Mouse (Mus musculus) lung, postnatal 0 days (tissue): ENCODE data around the gene Tnn.

Experiments used
- CTCF ChIP-seq: IDR thresholded peaks from 2 replicates; pipeline ENCODE4 v1.5.1; 2016; ENCODE audit warnings: antibody characterized with exemption, mild to moderate bottlenecking
- EP300 ChIP-seq: IDR thresholded peaks from 2 replicates; pipeline ENCODE4 v1.6.1; 2016; ENCODE audit warnings: antibody characterized with exemption, mild to moderate bottlenecking, control low read depth

GRCm38 (mm10) chr1:160108604-160109003, 44.8 kb downstream of the Tnn start:
- TF ChIP-seq CTCF: no peak
- no peak for TF ChIP-seq EP300
